Mouse (Mus musculus): ENCODE results near the gene Nrxn3. TPM values are rescaled to one million over a fixed set of nuclear protein-coding genes. Genes with fewer than 3 reads are reported as not detected.

The Nrxn3 gene
- total RNA-seq (2023; ENCODE audit: inconsistent age): not detected in 4 replicates

DNA sequence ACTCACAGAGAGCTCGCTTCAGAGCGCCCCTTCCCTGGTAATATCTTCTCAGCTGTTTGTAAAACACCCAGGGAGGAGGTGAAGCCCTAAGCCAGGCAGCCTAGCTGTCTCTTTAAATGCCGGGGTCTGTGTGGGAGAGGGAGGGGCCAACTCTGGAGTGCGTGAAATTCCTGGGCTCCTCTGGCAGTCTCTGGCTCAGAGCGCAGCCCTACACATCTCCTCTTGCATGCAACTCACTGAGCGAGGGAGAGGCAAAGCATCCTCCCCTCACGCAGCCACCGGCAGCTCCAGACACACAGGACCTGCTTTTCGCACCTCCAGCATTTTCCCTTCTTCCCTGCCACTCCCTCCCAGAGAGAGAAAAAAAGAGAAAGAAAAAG is at the start of gene Nrxn3:
Gene Nrxn3 (plus strand): TSS at position 186 of the 380 bp plus-strand sequence.

